Mouse (Mus musculus) hindbrain, embryonic 15.5 days (tissue): ENCODE data around the gene Litaf. TPM values are rescaled to one million over a fixed set of nuclear protein-coding genes. Genes with fewer than 3 reads are reported as not detected.
"Not testable (repeated sequence)": the region's sequence is repeated elsewhere in the genome, so short reads cannot be mapped to it uniquely, and the experiment has no call there.

Experiments
- ATAC-seq: fragments of 200-750 bp; cut with Nextera tagmentation; 2 replicates; pipeline ENCODE4 v1.8.0; 2017; ENCODE audit warnings: low read depth, moderate number of reproducible peaks, moderate TSS enrichment; ENCODE audit not compliant: low FRiP score
- H3K27ac ChIP-seq: fragments of 300-500 bp; sonication (generic); replicated peaks from 2 replicates; pipeline ENCODE4 v1.5.1; 2015; ENCODE audit warnings: mild to moderate bottlenecking, inconsistent platforms
- H3K27me3 ChIP-seq: fragments of 300-500 bp; sonication (generic); 2 replicates; pipeline ENCODE4 v1.6.1; 2015; ENCODE audit warnings: control low read depth, inconsistent platforms
- H3K36me3 ChIP-seq: fragments of 300-500 bp; sonication (generic); 2 replicates; pipeline ENCODE4 v1.6.1; 2015; ENCODE audit warnings: control low read depth, inconsistent platforms
- H3K4me1 ChIP-seq: fragments of 300-500 bp; sonication (generic); replicated peaks from 2 replicates; pipeline ENCODE4 v1.6.1; 2015; ENCODE audit warnings: control low read depth, inconsistent platforms
- H3K4me2 ChIP-seq: fragments of 300-500 bp; sonication (generic); 2 replicates; pipeline ENCODE4 v1.6.1; 2015; ENCODE audit warnings: moderate library complexity, mild to moderate bottlenecking, inconsistent platforms
- H3K4me3 ChIP-seq: fragments of 300-500 bp; sonication (generic); 2 replicates; pipeline ENCODE4 v1.5.1; 2015; ENCODE audit warnings: mild to moderate bottlenecking, inconsistent platforms
- H3K9ac ChIP-seq: fragments of 300-500 bp; sonication (generic); 2 replicates; pipeline ENCODE4 v1.6.1; 2015; ENCODE audit warnings: inconsistent platforms
- H3K9me3 ChIP-seq: fragments of 300-500 bp; sonication (generic); 2 replicates; pipeline ENCODE4 v1.6.1; 2016; ENCODE audit warnings: control low read depth, inconsistent platforms
- WGBS: fragments of 180-500 bp; shearing (Covaris S2); methylation state at CpG from one replicate; pipeline ENCODE4 v1.1.7; 2015; 5-methylcytosine and 5-hydroxymethylcytosine counted together
- polyA plus RNA-seq: library from polyadenylated mRNA; unstranded; fragments of >200 nt; fragmentation: Nextera tagmentation; extraction: Ambion mirVana; gene quantifications from 2 replicates; pipeline ENCODE4 v1.2.1, GENCODE M21; 2015

Litaf gene
- polyA plus RNA-seq, 1 experiment from 2014 or later, result 32.2 TPM

GRCm38 (mm10) chr16:10977877-10978276, 88.1 kb downstream of the Litaf start:
- H3K4me2 ChIP-seq, result no peak overlapping the region
- H3K4me1 ChIP-seq, result peaks cover 9% of the 10 kb centered on the region
- no peak for ATAC-seq
- WGBS, result 94% methylated on average over 9 of the region's 9 CpGs
- no peak overlapping the region for H3K27ac ChIP-seq
- H3K9me3 ChIP-seq, result no peaks in the 10 kb centered on the region
- H3K36me3 ChIP-seq, result no peaks in the 10 kb centered on the region
- no peak overlapping the region for H3K4me3 ChIP-seq
- no peaks in the 10 kb centered on the region for H3K27me3 ChIP-seq
- no peak overlapping the region for H3K9ac ChIP-seq

GRCm38 (mm10) chr16:10976202-10976631, 89.7 kb downstream of the Litaf start:
- WGBS, result 59% methylated on average over 11 of the region's 11 CpGs
- Histone ChIP-seq H3K4me2 (no peak overlapping the region), H3K9me3 (no peaks in the 10 kb centered on the region), H3K4me3 (no peak overlapping the region), H3K9ac (no peak overlapping the region), H3K27me3 (no peaks in the 10 kb centered on the region), H3K27ac (no peak overlapping the region), H3K4me1 (peaks cover 6% of the 10 kb centered on the region), H3K36me3 (no peaks in the 10 kb centered on the region)
- ATAC-seq, result no peak

GRCm38 (mm10) chr16:10974939-10975338, 91.0 kb downstream of the Litaf start:
- Histone ChIP-seq H3K4me3 (no peak overlapping the region), H3K27me3 (no peaks in the 10 kb centered on the region), H3K9me3 (no peaks in the 10 kb centered on the region), H3K27ac (no peak overlapping the region), H3K9ac (no peak overlapping the region), H3K4me1 (peaks cover 3% of the 10 kb centered on the region; the same call in 1 of the 2 replicates), H3K4me2 (no peak overlapping the region), H3K36me3 (no peaks in the 10 kb centered on the region)
- WGBS, result 68% methylated on average over 5 of the region's 5 CpGs
- ATAC-seq, result 0 out of 2 replicates have a peak, but pooled peaks have one; percentile 76

DNA sequence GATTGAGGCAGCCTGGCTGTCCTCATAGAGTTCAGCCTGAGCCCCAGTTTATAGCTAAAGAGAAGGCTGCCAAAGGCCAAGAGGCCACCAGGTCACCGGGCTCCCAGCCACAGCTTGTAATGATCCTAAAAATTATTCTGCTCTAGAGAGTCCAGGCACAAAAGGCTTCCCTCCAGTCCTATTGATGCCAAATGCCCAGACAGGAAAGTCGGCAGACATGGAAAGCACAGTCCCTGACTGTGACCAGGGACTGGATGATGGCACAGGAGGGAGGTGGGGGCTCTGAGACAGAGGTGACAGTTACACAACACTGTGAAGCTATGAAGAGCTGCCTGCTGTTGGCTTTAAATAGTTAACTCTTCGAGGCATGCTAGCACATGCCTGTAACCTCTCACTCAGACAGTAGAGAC, 91.9 kb downstream of the Litaf start:
- H3K4me3 ChIP-seq, result no peak overlapping the region
- peak; percentile 61; the same call in 1 of the 2 replicates for ATAC-seq
- H3K27me3 ChIP-seq, result no peaks in the 10 kb centered on the region
- no peak overlapping the region for H3K9ac ChIP-seq
- 15% methylated on average over 3 of the region's 3 CpGs for WGBS
- no peaks in the 10 kb centered on the region for H3K9me3 ChIP-seq
- no peaks in the 10 kb centered on the region for H3K36me3 ChIP-seq
- peaks cover under 1% of the 10 kb centered on the region; the same call in 1 of the 2 replicates for H3K4me1 ChIP-seq
- H3K27ac ChIP-seq, result no peak overlapping the region
- no peak overlapping the region for H3K4me2 ChIP-seq

DNA sequence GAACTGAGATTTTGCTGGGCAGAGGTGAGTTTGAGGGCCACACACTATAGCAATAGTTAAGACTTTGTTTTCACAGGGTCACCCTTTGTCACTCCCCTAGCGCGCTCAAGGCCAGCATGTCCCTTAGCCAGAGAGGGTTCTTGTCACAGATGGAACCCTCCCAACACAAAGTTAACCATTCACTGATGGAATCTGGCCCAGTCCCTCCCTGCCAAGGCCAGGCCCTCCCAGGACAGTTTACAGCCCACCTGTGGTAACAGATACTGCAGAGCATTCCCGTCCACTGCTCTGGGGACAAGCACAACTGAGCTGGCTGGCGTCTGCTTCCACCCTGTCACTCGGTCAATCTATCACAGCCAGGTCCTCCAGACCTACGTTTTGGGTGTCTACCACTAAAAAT, 93.7 kb downstream of the Litaf start:
- Histone ChIP-seq H3K9me3 (no peaks in the 10 kb centered on the region), H3K4me1 (no peaks in the 10 kb centered on the region; the same call in 1 of the 2 replicates), H3K27ac (no peak overlapping the region), H3K4me3 (no peak overlapping the region), H3K36me3 (no peaks in the 10 kb centered on the region), H3K9ac (no peak overlapping the region), H3K27me3 (no peaks in the 10 kb centered on the region), H3K4me2 (no peak overlapping the region)
- 76% methylated on average over 6 of the region's 6 CpGs for WGBS
- ATAC-seq, result no peak

DNA sequence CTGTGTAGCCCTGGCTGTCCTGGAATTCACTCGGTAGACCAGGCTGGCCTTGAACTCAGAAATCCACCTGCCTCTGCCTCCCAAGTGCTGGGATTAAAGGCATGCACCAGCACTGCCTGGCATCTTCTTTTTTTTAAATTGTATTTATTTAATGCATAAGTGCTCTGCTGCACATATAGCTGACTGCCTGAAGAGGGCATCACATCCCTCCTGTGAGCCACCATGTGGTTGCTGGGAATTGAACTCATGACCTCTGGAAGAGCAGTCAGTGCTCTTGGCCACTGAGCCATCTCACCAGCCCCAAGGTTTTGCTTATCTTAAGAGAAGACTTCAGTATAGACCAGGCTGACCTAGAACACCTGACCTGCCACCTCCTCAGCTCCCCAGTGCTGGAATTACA, 96.0 kb downstream of the Litaf start:
- not testable (repeated sequence) for H3K9me3 ChIP-seq, H3K4me1 ChIP-seq, H3K36me3 ChIP-seq, ATAC-seq, H3K4me3 ChIP-seq, H3K27me3 ChIP-seq, H3K9ac ChIP-seq, H3K27ac ChIP-seq, H3K4me2 ChIP-seq
- WGBS, result 95% methylated on average over 1 of the region's 1 CpGs

DNA sequence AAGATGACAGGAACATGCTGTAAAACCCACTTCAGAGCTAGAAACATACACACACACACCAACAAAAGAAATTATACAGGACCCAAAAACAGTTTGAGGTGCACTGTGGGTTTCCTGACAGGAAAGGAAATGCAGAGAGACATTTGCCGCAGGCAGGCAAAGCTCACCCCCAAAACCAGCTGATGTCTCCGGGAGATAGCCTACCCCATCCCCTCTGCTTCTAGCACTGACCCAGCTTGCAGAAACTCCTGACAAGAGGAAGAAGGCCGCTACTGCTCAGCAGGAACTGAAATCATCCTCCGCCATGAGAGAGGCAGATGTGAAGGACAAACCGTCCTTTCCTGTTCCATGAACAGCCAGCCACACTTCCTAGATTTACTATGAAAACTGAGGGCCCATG, 96.6 kb downstream of the Litaf start:
- no peak overlapping the region for H3K4me3 ChIP-seq
- H3K27me3 ChIP-seq, result no peaks in the 10 kb centered on the region
- WGBS, result 77% methylated on average over 5 of the region's 5 CpGs
- no peaks in the 10 kb centered on the region for H3K36me3 ChIP-seq
- H3K27ac ChIP-seq, result no peak overlapping the region
- no peaks in the 10 kb centered on the region for H3K9me3 ChIP-seq
- no peak overlapping the region for H3K4me2 ChIP-seq
- H3K4me1 ChIP-seq, result no peaks in the 10 kb centered on the region
- no peak overlapping the region for H3K9ac ChIP-seq
- ATAC-seq, result no peak

DNA sequence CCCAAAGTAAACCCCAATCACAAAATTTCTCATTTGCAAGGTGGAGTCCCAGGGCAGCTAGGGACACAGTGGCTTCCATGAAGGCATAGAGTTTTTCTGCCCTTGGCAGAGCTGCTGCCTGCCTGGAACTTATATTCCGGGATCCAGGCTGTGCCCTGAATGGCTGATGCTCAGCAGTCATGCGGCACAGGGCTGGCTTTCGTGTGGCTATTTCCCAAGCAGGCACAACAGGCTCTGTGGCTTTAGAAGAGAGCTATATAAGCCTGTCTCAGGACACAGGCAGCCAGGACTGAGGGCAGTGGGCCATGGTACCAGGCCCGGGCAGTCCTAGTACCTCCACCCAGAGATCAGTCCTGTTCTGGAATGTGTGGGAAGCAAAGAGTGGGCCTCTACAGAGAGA, 97.7 kb downstream of the Litaf start:
- WGBS, result 86% methylated on average over 4 of the region's 4 CpGs

DNA sequence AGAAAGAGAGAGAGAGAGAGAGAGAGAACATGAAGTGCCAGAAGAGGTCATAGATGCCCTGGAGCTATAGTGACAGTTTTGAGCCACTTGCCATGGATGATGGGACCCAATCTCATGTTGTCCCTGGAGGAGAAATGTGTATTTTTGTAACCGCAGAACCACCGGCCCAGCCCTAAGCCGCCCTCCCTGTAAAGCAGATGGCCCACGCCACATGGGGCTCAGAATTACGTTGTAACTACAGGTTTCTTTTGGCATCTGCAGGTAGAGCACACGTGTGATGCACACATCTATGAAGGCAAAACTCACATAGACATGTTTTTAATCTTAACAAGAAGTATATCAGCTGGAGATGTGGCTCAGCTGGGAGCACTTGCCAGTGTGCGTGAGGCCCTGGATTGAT, 98.2 kb downstream of the Litaf start:
- no peaks in the 10 kb centered on the region for H3K4me1 ChIP-seq
- H3K4me3 ChIP-seq, result no peak overlapping the region
- H3K9ac ChIP-seq, result no peak overlapping the region
- 82% methylated on average over 7 of the region's 7 CpGs for WGBS
- ATAC-seq, result no peak
- no peaks in the 10 kb centered on the region for H3K9me3 ChIP-seq
- no peaks in the 10 kb centered on the region for H3K27me3 ChIP-seq
- no peak overlapping the region for H3K27ac ChIP-seq
- H3K36me3 ChIP-seq, result no peaks in the 10 kb centered on the region
- H3K4me2 ChIP-seq, result no peak overlapping the region

More for the DNA sequence above, 97.7 kb downstream of the Litaf start:
- H3K4me3 ChIP-seq, result no peak overlapping the region
- H3K36me3 ChIP-seq, result no peaks in the 10 kb centered on the region
- ATAC-seq, result no peak
- H3K27ac ChIP-seq, result no peak overlapping the region
- no peaks in the 10 kb centered on the region for H3K9me3 ChIP-seq
- H3K4me1 ChIP-seq, result no peaks in the 10 kb centered on the region
- no peaks in the 10 kb centered on the region for H3K27me3 ChIP-seq
- H3K4me2 ChIP-seq, result no peak overlapping the region
- no peak overlapping the region for H3K9ac ChIP-seq

GRCm38 (mm10) chr16:10967013-10967412, 98.9 kb downstream of the Litaf start:
- Histone ChIP-seq H3K27ac (no peak overlapping the region), H3K4me2 (no peak overlapping the region), H3K4me3 (no peak overlapping the region), H3K27me3 (no peaks in the 10 kb centered on the region), H3K9me3 (no peaks in the 10 kb centered on the region), H3K36me3 (no peaks in the 10 kb centered on the region), H3K9ac (no peak overlapping the region), H3K4me1 (no peaks in the 10 kb centered on the region)
- ATAC-seq, result no peak
- WGBS, result 63% methylated on average over 6 of the region's 6 CpGs

DNA sequence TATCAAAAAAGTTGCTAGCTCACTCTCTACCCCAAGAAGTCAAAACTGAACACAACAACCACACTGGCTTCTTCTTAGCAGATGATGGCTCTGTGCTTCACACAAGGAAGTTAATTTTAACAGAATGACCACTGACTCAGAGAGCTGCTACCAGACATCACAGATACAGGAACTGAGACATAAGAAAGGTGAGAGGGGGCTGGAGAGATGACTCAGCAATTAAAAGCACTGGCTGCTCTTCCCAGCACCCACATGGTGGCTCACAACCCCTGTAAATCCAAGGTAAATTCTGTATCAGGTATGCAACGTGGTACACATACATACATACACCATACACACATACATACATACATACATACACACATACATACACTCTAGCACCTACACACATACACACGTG, 100.9 kb downstream of the Litaf start:
- Histone ChIP-seq H3K9ac (no peak overlapping the region), H3K9me3 (no peaks in the 10 kb centered on the region), H3K4me2 (no peak overlapping the region), H3K4me3 (no peak overlapping the region), H3K27ac (no peak overlapping the region), H3K36me3 (no peaks in the 10 kb centered on the region), H3K27me3 (no peaks in the 10 kb centered on the region), H3K4me1 (no peaks in the 10 kb centered on the region)
- no peak for ATAC-seq
- WGBS, result 90% methylated on average over 2 of the region's 2 CpGs

GRCm38 (mm10) chr16:10960916-10961315, 105.0 kb downstream of the Litaf start:
- Histone ChIP-seq H3K27ac (no peak overlapping the region), H3K27me3 (no peaks in the 10 kb centered on the region), H3K4me3 (no peak overlapping the region), H3K4me1 (peaks cover 26% of the 10 kb centered on the region), H3K36me3 (no peaks in the 10 kb centered on the region), H3K9me3 (no peaks in the 10 kb centered on the region), H3K4me2 (no peak overlapping the region), H3K9ac (no peak overlapping the region)
- WGBS, result 93% methylated on average over 10 of the region's 10 CpGs
- ATAC-seq, result no peak

DNA sequence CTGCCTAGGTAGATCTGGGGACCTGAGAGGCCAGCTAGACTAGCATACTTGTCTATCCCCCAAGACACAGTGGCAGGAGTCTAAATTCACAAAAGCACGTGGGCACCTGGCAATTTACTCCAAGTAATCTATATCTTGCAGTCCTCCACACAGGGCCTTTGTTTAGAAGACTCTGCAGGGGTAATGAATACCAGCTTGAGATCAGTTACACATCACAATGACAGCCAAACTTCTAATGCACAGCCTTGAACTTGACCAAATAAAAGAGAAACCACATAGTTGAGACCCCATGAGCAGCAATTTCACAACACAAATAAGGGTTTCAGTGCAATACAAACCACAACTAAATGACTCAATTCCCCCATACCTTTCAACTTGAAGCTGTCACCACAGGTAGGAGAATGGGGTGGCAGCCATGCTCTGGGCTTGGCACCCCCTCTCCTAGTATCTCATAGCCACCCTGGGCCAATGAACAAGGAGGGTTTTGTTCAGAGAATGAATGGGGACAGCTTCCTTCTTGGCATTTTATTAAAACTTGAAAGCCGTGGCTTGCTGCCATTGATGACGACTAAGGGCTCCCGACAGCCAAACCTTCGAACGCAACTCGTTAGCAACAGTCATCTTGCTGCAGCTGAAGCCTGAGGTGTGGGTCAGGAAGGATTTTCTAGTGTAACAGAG, 107.1 kb downstream of the Litaf start:
- H3K27me3 ChIP-seq, result no peaks in the 10 kb centered on the region
- no peak overlapping the region for H3K9ac ChIP-seq
- peak overlapping the region; percentile 55 for H3K27ac ChIP-seq
- peaks cover 26% of the 10 kb centered on the region for H3K4me1 ChIP-seq
- 32% methylated on average over 7 of the region's 7 CpGs for WGBS
- H3K36me3 ChIP-seq, result no peaks in the 10 kb centered on the region
- no peak overlapping the region for H3K4me3 ChIP-seq
- no peak for ATAC-seq
- no peak overlapping the region for H3K4me2 ChIP-seq
- no peaks in the 10 kb centered on the region for H3K9me3 ChIP-seq
